Mouse (Mus musculus) heart, embryonic 13.5 days (tissue): ENCODE data around the gene Trafd1. TPM values are rescaled to one million over a fixed set of nuclear protein-coding genes. Genes with fewer than 3 reads are reported as not detected.

ENCODE experiments used
- ATAC-seq: fragments of 200-750 bp; cut with Nextera tagmentation; 2 replicates; pipeline ENCODE4 v1.8.0; 2017; ENCODE audit warnings: moderate TSS enrichment; ENCODE audit not compliant: insufficient number of reproducible peaks, low FRiP score, low TSS enrichment; ENCODE audit errors: extremely low read depth
- H3K27ac ChIP-seq: fragments of 300-500 bp; sonication (generic); replicated peaks from 2 replicates; pipeline ENCODE4 v1.5.1; 2015; ENCODE audit warnings: moderate library complexity, mild to moderate bottlenecking, inconsistent platforms
- H3K27me3 ChIP-seq: fragments of 300-500 bp; sonication (generic); replicated peaks from 2 replicates; pipeline ENCODE4 v1.6.1; 2015; ENCODE audit warnings: mild to moderate bottlenecking, inconsistent platforms
- H3K36me3 ChIP-seq: fragments of 300-500 bp; sonication (generic); 2 replicates; pipeline ENCODE4 v1.6.1; 2015; ENCODE audit warnings: mild to moderate bottlenecking, inconsistent platforms
- H3K4me1 ChIP-seq: fragments of 300-500 bp; sonication (generic); 2 replicates; pipeline ENCODE4 v1.6.1; 2015; ENCODE audit warnings: inconsistent platforms
- H3K4me2 ChIP-seq: fragments of 300-500 bp; sonication (generic); 2 replicates; pipeline ENCODE4 v1.6.1; 2015; ENCODE audit warnings: inconsistent platforms, mild to moderate bottlenecking, moderate library complexity
- H3K4me3 ChIP-seq: fragments of 300-500 bp; sonication (generic); 2 replicates; pipeline ENCODE4 v1.5.1; 2015; ENCODE audit warnings: moderate library complexity, mild to moderate bottlenecking, inconsistent platforms
- H3K9ac ChIP-seq: fragments of 300-500 bp; sonication (generic); 2 replicates; pipeline ENCODE4 v1.6.1; 2015; ENCODE audit warnings: inconsistent platforms, mild to moderate bottlenecking, moderate library complexity
- H3K9me3 ChIP-seq: fragments of 300-500 bp; sonication (generic); 2 replicates; pipeline ENCODE4 v1.6.1; 2016; ENCODE audit warnings: inconsistent platforms
- WGBS: fragments of 180-500 bp; shearing (Covaris S2); methylation state at CpG from one replicate; pipeline ENCODE4 v1.1.7; 2015; ENCODE audit warnings: mixed read lengths; 5-methylcytosine and 5-hydroxymethylcytosine counted together
- polyA plus RNA-seq: library from polyadenylated mRNA; unstranded; fragments of >200 nt; fragmentation: Nextera tagmentation; extraction: Ambion mirVana; gene quantifications from 2 replicates; pipeline ENCODE4 v1.2.1, GENCODE M21; 2015

The Trafd1 gene
- polyA plus RNA-seq, 1 experiment from 2014 or later: 69.5 TPM

- peak overlapping the region; percentile 76 for H3K9ac ChIP-seq
These were observed 55.9 kb downstream of the Trafd1 start for GRCm38 (mm10) chr5:121329333-121330058.

GRCm38 (mm10) chr5:121326079-121326805, 59.2 kb downstream of the Trafd1 start:
- H3K27me3 ChIP-seq: no peaks in the 10 kb centered on the region
- 92% methylated on average over 14 of the region's 14 CpGs for WGBS
- H3K4me3 ChIP-seq: no peak overlapping the region
- peaks cover 90% of the 10 kb centered on the region for H3K36me3 ChIP-seq
- H3K27ac ChIP-seq: no peak overlapping the region
- H3K4me1 ChIP-seq: no peaks in the 10 kb centered on the region
- ATAC-seq: no peak
- no peaks in the 10 kb centered on the region for H3K9me3 ChIP-seq
- no peak overlapping the region for H3K9ac ChIP-seq
- no peak overlapping the region for H3K4me2 ChIP-seq

More at GRCm38 (mm10) chr5:121329333-121330058, 55.9 kb downstream of the Trafd1 start:
- Histone ChIP-seq H3K4me2 (peak overlapping the region; percentile 60), H3K4me3 (peak overlapping the region; percentile 39), H3K36me3 (peaks cover 90% of the 10 kb centered on the region), H3K4me1 (no peaks in the 10 kb centered on the region), H3K27ac (peak overlapping the region; percentile 77), H3K9me3 (no peaks in the 10 kb centered on the region), H3K27me3 (no peaks in the 10 kb centered on the region)
- no peak for ATAC-seq
- 66% methylated on average over 11 of the region's 11 CpGs for WGBS

Other genes starting within 250 kb of the Trafd1 start
- gene Ptpn11, start 194.2 kb downstream of the Trafd1 start, polyA plus RNA-seq: 18.4 and 20.0 TPM in 2 replicates
- gene Rpl6, start 181.2 kb downstream of the Trafd1 start, polyA plus RNA-seq: 368 and 390 TPM in 2 replicates
- gene Hectd4, start 165.4 kb downstream of the Trafd1 start, polyA plus RNA-seq: 2.8 and 3.3 TPM in 2 replicates
- 30.4 and 34.7 TPM in 2 replicates for gene Naa25, start 12.3 kb upstream of the Trafd1 start, polyA plus RNA-seq
- gene Tmem116, start 66.3 kb upstream of the Trafd1 start, polyA plus RNA-seq: 3.9 TPM in 2 replicates
- gene Erp29, start 66.9 kb upstream of the Trafd1 start, polyA plus RNA-seq: 146 and 160 TPM in 2 replicates
- gene Adam1b, start 117.8 kb upstream of the Trafd1 start, polyA plus RNA-seq: 0.09 TPM in 1 of 2 replicates, not detected in the other
- 1.2 and 1.3 TPM in 2 replicates for gene Adam1a, start 159.8 kb upstream of the Trafd1 start, polyA plus RNA-seq
- not detected in 2 replicates for gene Gm42878, start 159.8 kb upstream of the Trafd1 start, polyA plus RNA-seq
- 31.7 and 33.6 TPM in 2 replicates for gene Mapkapk5, start 160.3 kb upstream of the Trafd1 start, polyA plus RNA-seq
- 70.7 and 71.8 TPM in 2 replicates for gene Aldh2, start 208.2 kb upstream of the Trafd1 start, polyA plus RNA-seq
- gene Acad12, start 233.3 kb upstream of the Trafd1 start, polyA plus RNA-seq: 5.1 and 6.8 TPM in 2 replicates